Mouse (Mus musculus) gastrocnemius, postnatal 14 days (tissue): ENCODE measurements around the gene Hpse2. TPM values are rescaled to one million over a fixed set of nuclear protein-coding genes. Genes with fewer than 3 reads are reported as not detected.
A peak's percentile ranks its signal among the peaks of the same experiment; 100 is the strongest.

Source experiments
- DNase-seq: peaks from one replicate; pipeline ENCODE4 v3.0.0; 2021; ENCODE audit warnings: mixed read lengths
- intact Hi-C: fragments of 180-260 bp; cut with DNase I; formaldehyde crosslinking; loops from one replicate; pipeline ENCODE4 v1.15.1; 2025; ENCODE audit warnings: low total_unique reads
- total RNA-seq, 2 experiments: library from RNA; stranded (reverse); gene quantifications; 2 replicates each; pipeline ENCODE4 v1.2.3; 2021

Hpse2 gene
- total RNA-seq, 2 experiments from 2014 or later, result 0.07 TPM; not detected in 1

- intact Hi-C loops, result no loop called here
- no peak for DNase-seq
Observed at GRCm38 (mm10) chr19:43193562-43193961, 194.6 kb downstream of the Hpse2 start.

GRCm38 (mm10) chr19:43175437-43175965 lies 212.7 kb downstream of the Hpse2 start:
- intact Hi-C loops, result no loop called here
- no peak for DNase-seq

- no peak for DNase-seq
- intact Hi-C loops, result no loop called here
Observed at GRCm38 (mm10) chr19:43174812-43175211, 213.3 kb downstream of the Hpse2 start.

- DNase-seq, result no peak
- intact Hi-C loops, result no loop called here
Observed at GRCm38 (mm10) chr19:43156085-43156484, 232.1 kb downstream of the Hpse2 start.

- DNase-seq, result no peak
Observed at GRCm38 (mm10) chr19:43155582-43155981, 232.6 kb downstream of the Hpse2 start.

GRCm38 (mm10) chr19:43147901-43148300 lies 240.3 kb downstream of the Hpse2 start:
- intact Hi-C loops, result no loop called here
- DNase-seq, result no peak

More at GRCm38 (mm10) chr19:43155582-43155981, 232.6 kb downstream of the Hpse2 start:
- intact Hi-C loops, result no loop called here

- DNase-seq, result no peak
- intact Hi-C loops, result no loop called here
Observed at GRCm38 (mm10) chr19:43146820-43147219, 241.3 kb downstream of the Hpse2 start.

- intact Hi-C loops, result no loop called here
- DNase-seq, result no peak
Observed at GRCm38 (mm10) chr19:43141646-43142045, 246.5 kb downstream of the Hpse2 start.

- intact Hi-C loops, result no loop called here
- DNase-seq, result no peak
Observed at GRCm38 (mm10) chr19:43109796-43110195, 278.4 kb downstream of the Hpse2 start.

- DNase-seq, result no peak
- intact Hi-C loops, result no loop called here
Observed at GRCm38 (mm10) chr19:43096915-43097314, 291.2 kb downstream of the Hpse2 start.

- DNase-seq, result no peak
- intact Hi-C loops, result no loop called here
Observed at GRCm38 (mm10) chr19:43087216-43087615, 300.9 kb downstream of the Hpse2 start.

GRCm38 (mm10) chr19:43064155-43064554 lies 324.0 kb downstream of the Hpse2 start:
- DNase-seq, result no peak
- intact Hi-C loops, result no loop called here

- intact Hi-C loops, result no loop called here
- no peak for DNase-seq
Observed at GRCm38 (mm10) chr19:43044506-43044905, 343.6 kb downstream of the Hpse2 start.

- no peak for DNase-seq
- intact Hi-C loops, result no loop called here
Observed at GRCm38 (mm10) chr19:43042721-43043120, 345.4 kb downstream of the Hpse2 start.

- intact Hi-C loops, result no loop called here
- no peak for DNase-seq
Observed at GRCm38 (mm10) chr19:43042211-43042610, 345.9 kb downstream of the Hpse2 start.

- no peak for DNase-seq
- intact Hi-C loops, result no loop called here
Observed at GRCm38 (mm10) chr19:43036381-43036780, 351.8 kb downstream of the Hpse2 start.

- DNase-seq, result peak; percentile 19
- intact Hi-C loops, result loop anchor here (10.0 kb wide), 1 partner anchor 367 kb away; no protein-coding TSS in a partner anchor
Observed at GRCm38 (mm10) chr19:43027305-43027704, 360.9 kb downstream of the Hpse2 start.

GRCm38 (mm10) chr19:43022611-43023173 lies 365.5 kb downstream of the Hpse2 start:
- no peak for DNase-seq
- intact Hi-C loops, result loop anchor here (10.0 kb wide), 1 partner anchor 372 kb away; no protein-coding TSS in a partner anchor

- DNase-seq, result no peak
- intact Hi-C loops, result no loop called here
Observed at GRCm38 (mm10) chr19:43018792-43019191, 369.4 kb downstream of the Hpse2 start.

- intact Hi-C loops, result no loop called here
- DNase-seq, result no peak
Observed at GRCm38 (mm10) chr19:42996406-42996805, 391.7 kb downstream of the Hpse2 start.

GRCm38 (mm10) chr19:42988833-42989232 lies 399.3 kb downstream of the Hpse2 start:
- DNase-seq, result no peak

GRCm38 (mm10) chr19:42986315-42986701 lies 401.8 kb downstream of the Hpse2 start:
- intact Hi-C loops, result no loop called here
- DNase-seq, result no peak

More at GRCm38 (mm10) chr19:42988833-42989232, 399.3 kb downstream of the Hpse2 start:
- intact Hi-C loops, result no loop called here
